Mouse (Mus musculus) liver, postnatal 0 days (tissue): ENCODE results near the gene Gm3500. TPM values are rescaled to one million over a fixed set of nuclear protein-coding genes. Genes with fewer than 3 reads are reported as not detected.
"Not testable (repeated sequence)": the region's sequence is repeated elsewhere in the genome, so short reads cannot be mapped to it uniquely, and the experiment has no call there.

Experiments
- ATAC-seq: fragments of 200-750 bp; cut with Nextera tagmentation; 2 replicates; pipeline ENCODE4 v1.8.0; 2017; ENCODE audit warnings: mild to moderate bottlenecking, moderate library complexity
- DNase-seq: peaks from one replicate; pipeline ENCODE4 v3.0.0-alpha.2; 2016
- H3K27ac ChIP-seq: fragments of 300-500 bp; sonication (generic); 2 replicates; pipeline ENCODE4 v1.5.1; 2014; ENCODE audit warnings: antibody characterized with exemption, moderate library complexity, mild to moderate bottlenecking, low read depth
- H3K27me3 ChIP-seq: fragments of 300-500 bp; sonication (generic); 2 replicates; pipeline ENCODE4 v1.6.1; 2014; ENCODE audit warnings: low read length, control low read depth, mixed read lengths; ENCODE audit not compliant: insufficient read depth
- H3K36me3 ChIP-seq: fragments of 300-500 bp; sonication (generic); replicated peaks from 2 replicates; pipeline ENCODE4 v1.6.1; 2014; ENCODE audit warnings: mild to moderate bottlenecking, control low read depth, low read length, moderate library complexity, mixed read lengths; ENCODE audit not compliant: insufficient read depth
- H3K4me1 ChIP-seq: fragments of 300-500 bp; sonication (generic); 2 replicates; pipeline ENCODE4 v1.6.1; 2014; ENCODE audit warnings: antibody characterized with exemption, mild to moderate bottlenecking, control low read depth; ENCODE audit not compliant: insufficient read depth
- H3K4me2 ChIP-seq: fragments of 300-500 bp; sonication (generic); 2 replicates; pipeline ENCODE4 v1.6.1; 2014; ENCODE audit warnings: low read depth, mild to moderate bottlenecking, low read length, moderate library complexity, mixed read lengths
- H3K4me3 ChIP-seq: fragments of 300-500 bp; sonication (generic); 2 replicates; pipeline ENCODE4 v1.5.1; 2014; ENCODE audit warnings: low read depth, low read length
- H3K9ac ChIP-seq: fragments of 300-500 bp; sonication (generic); replicated peaks from 2 replicates; pipeline ENCODE4 v1.6.1; 2014; ENCODE audit warnings: mild to moderate bottlenecking, moderate library complexity
- H3K9me3 ChIP-seq: fragments of 300-500 bp; sonication (generic); 2 replicates; pipeline ENCODE4 v1.6.1; 2016; ENCODE audit warnings: mild to moderate bottlenecking, control low read depth, low read length, mixed read lengths
- WGBS: fragments of 180-500 bp; shearing (Covaris S2); extraction: QIAGEN DNeasy Blood & Tissue Kit; methylation state at CpG from one replicate; pipeline ENCODE4 v1.1.7; 2014; ENCODE audit not compliant: insufficient replicate concordance; 5-methylcytosine and 5-hydroxymethylcytosine counted together
- polyA plus RNA-seq: library from polyadenylated mRNA; unstranded; fragments of >200 nt; fragmentation: Nextera tagmentation; extraction: Ambion mirVana; gene quantifications from 2 replicates; pipeline ENCODE4 v1.2.1, GENCODE M21; 2015

Gene Gm3500
- not detected in 2 replicates for polyA plus RNA-seq

GRCm38 (mm10) chr14:5388949-5389348 is at the start of gene Gm3500:
Gene Gm3500 (minus strand): TSS chr14:5389049.
- not testable (repeated sequence) for H3K27ac ChIP-seq, H3K9me3 ChIP-seq, ATAC-seq, H3K4me3 ChIP-seq, H3K36me3 ChIP-seq, H3K9ac ChIP-seq, H3K27me3 ChIP-seq, H3K4me1 ChIP-seq, H3K4me2 ChIP-seq, DNase-seq
- WGBS: no CpG with 5 or more reads among the region's 37 CpGs

GRCm38 (mm10) chr14:5334828-5335227 is 54.0 kb downstream of the Gm3500 start, which contains the start of gene Gm3542:
Gene Gm3542 (minus strand): TSS chr14:5334928.
- not testable (repeated sequence) for H3K27me3 ChIP-seq, H3K9ac ChIP-seq, ATAC-seq, H3K4me2 ChIP-seq, DNase-seq, H3K36me3 ChIP-seq, H3K27ac ChIP-seq, H3K4me3 ChIP-seq, H3K4me1 ChIP-seq, H3K9me3 ChIP-seq
- no CpG with 5 or more reads among the region's 2 CpGs for WGBS

Other genes with a start within 250 kb of the Gm3500 start
- not detected in 2 replicates for gene Gm3317, start 224.5 kb downstream of the Gm3500 start, polyA plus RNA-seq
- gene Gm8271, start 203.3 kb downstream of the Gm3500 start, polyA plus RNA-seq: not detected in 2 replicates
- gene Gm3526, start 128.5 kb downstream of the Gm3500 start, polyA plus RNA-seq: not detected in 2 replicates
- not detected in 2 replicates for gene Gm3542, start 54.1 kb downstream of the Gm3500 start, polyA plus RNA-seq
- not detected in 2 replicates for gene Gm3194, start 66.4 kb upstream of the Gm3500 start, polyA plus RNA-seq
- gene Gm8246, start 88.8 kb upstream of the Gm3500 start, polyA plus RNA-seq: not detected in 2 replicates
- not detected in 2 replicates for gene Gm3187, start 95.2 kb upstream of the Gm3500 start, polyA plus RNA-seq
- gene Gm3488, start 112.6 kb upstream of the Gm3500 start, polyA plus RNA-seq: not detected in 2 replicates
- gene Gm3532, start 149.4 kb upstream of the Gm3500 start, polyA plus RNA-seq: not detected in 2 replicates
- not detected in 2 replicates for gene Gm8265, start 244.0 kb upstream of the Gm3500 start, polyA plus RNA-seq